Mouse (Mus musculus): ENCODE data around the gene Tmem150a. TPM values are rescaled to one million over a fixed set of nuclear protein-coding genes. Genes with fewer than 3 reads are reported as not detected.

The Tmem150a gene
- polyA plus RNA-seq, 1 experiment from 2014 or later: 15.4 TPM

GRCm38 (mm10) chr6:72389471-72389940 is 34.3 kb downstream of the Tmem150a start:
- Histone ChIP-seq H3K4me1 (peaks cover 23% of the 10 kb centered on the region), H3K9me3 (no peaks in the 10 kb centered on the region), H3K4me3 (replicated peaks) (peak overlapping the region; percentile 65), H3K4me2 (peak overlapping the region; percentile 70), H3K27me3 (replicated peaks) (no peaks in the 10 kb centered on the region), H3K9ac (peak overlapping the region; percentile 58), H3K27ac (peak overlapping the region; percentile 98), H3K36me3 (peaks cover 25% of the 10 kb centered on the region)
- 8% methylated on average over 13 of the region's 13 CpGs for WGBS
- ATAC-seq (ENCODE audit: insufficient read depth, low FRiP score, low read depth): peak; percentile 85

GRCm38 (mm10) chr6:72389941-72390771 is 34.9 kb downstream of the Tmem150a start, which contains the start of gene Vamp8:
Gene Vamp8, minus strand, starts transcription at chr6:72390703.
- peak; percentile 78 for ATAC-seq (ENCODE audit: insufficient read depth, low FRiP score, low read depth)
- Histone ChIP-seq H3K9me3 (no peaks in the 10 kb centered on the region), H3K4me3 (replicated peaks) (peak within 1 kb of the TSS; percentile 65), H3K27me3 (replicated peaks) (no peaks in the 10 kb centered on the region), H3K36me3 (peaks cover 19% of the 10 kb centered on the region), H3K27ac (peak within 1 kb of the TSS; percentile 98), H3K4me2 (peak within 1 kb of the TSS; percentile 70), H3K9ac (peak within 1 kb of the TSS; percentile 58), H3K4me1 (peaks cover 23% of the 10 kb centered on the region)
- under 1% methylated on average over 33 of the region's 33 CpGs for WGBS

- H3K9me3 ChIP-seq: no peaks in the 10 kb centered on the region
Measured at GRCm38 (mm10) chr6:72390795-72391521, 35.7 kb downstream of the Tmem150a start.

GRCm38 (mm10) chr6:72392341-72392740 is 37.1 kb downstream of the Tmem150a start:
- H3K9me3 ChIP-seq: no peaks in the 10 kb centered on the region
- ATAC-seq (ENCODE audit: insufficient read depth, low FRiP score, low read depth): no peak
- no peak overlapping the region for H3K4me3 ChIP-seq (replicated peaks)
- 0 out of 2 replicates have a peak, but pooled peaks cover 3% of the 10 kb centered on the region for H3K36me3 ChIP-seq
- no peaks in the 10 kb centered on the region for H3K27me3 ChIP-seq (replicated peaks)
- WGBS: 92% methylated on average over 5 of the region's 5 CpGs
- H3K9ac ChIP-seq: no peak overlapping the region
- H3K4me1 ChIP-seq: peaks cover 23% of the 10 kb centered on the region
- no peak overlapping the region for H3K27ac ChIP-seq
- no peak overlapping the region for H3K4me2 ChIP-seq

More at GRCm38 (mm10) chr6:72390795-72391521, 35.7 kb downstream of the Tmem150a start:
- ATAC-seq (ENCODE audit: insufficient read depth, low FRiP score, low read depth): peak; percentile 48; the same call in 1 of the 2 replicates
- Histone ChIP-seq H3K36me3 (peaks cover 10% of the 10 kb centered on the region; the same call in 1 of the 2 replicates), H3K9ac (peak overlapping the region; percentile 58; the same call in 1 of the 2 replicates), H3K27me3 (replicated peaks) (no peaks in the 10 kb centered on the region), H3K4me1 (peaks cover 23% of the 10 kb centered on the region), H3K27ac (peak overlapping the region; percentile 98), H3K4me2 (peak overlapping the region; percentile 70), H3K4me3 (replicated peaks) (peak overlapping the region; percentile 65)
- WGBS: 14% methylated on average over 12 of the region's 12 CpGs

GRCm38 (mm10) chr6:72396837-72397251 is 41.6 kb downstream of the Tmem150a start:
- Histone ChIP-seq H3K27ac (no peak overlapping the region), H3K27me3 (replicated peaks) (no peaks in the 10 kb centered on the region), H3K9ac (no peak overlapping the region), H3K36me3 (no peaks in the 10 kb centered on the region), H3K9me3 (no peaks in the 10 kb centered on the region), H3K4me2 (no peak overlapping the region), H3K4me3 (replicated peaks) (no peak overlapping the region), H3K4me1 (0 out of 2 replicates have a peak, but pooled peaks cover 2% of the 10 kb centered on the region)
- 75% methylated on average over 10 of the region's 10 CpGs for WGBS
- ATAC-seq (ENCODE audit: insufficient read depth, low FRiP score, low read depth): no peak

- no peak overlapping the region for H3K4me2 ChIP-seq
- H3K9me3 ChIP-seq: no peaks in the 10 kb centered on the region
- no peak overlapping the region for H3K27ac ChIP-seq
- no peak overlapping the region for H3K9ac ChIP-seq
- WGBS: 45% methylated on average over 2 of the region's 2 CpGs
- H3K27me3 ChIP-seq (replicated peaks): no peaks in the 10 kb centered on the region
- no peak for ATAC-seq (ENCODE audit: insufficient read depth, low FRiP score, low read depth)
- no peak overlapping the region for H3K4me3 ChIP-seq (replicated peaks)
- H3K36me3 ChIP-seq: no peaks in the 10 kb centered on the region
- no peaks in the 10 kb centered on the region for H3K4me1 ChIP-seq
Measured at GRCm38 (mm10) chr6:72399967-72400366, 44.7 kb downstream of the Tmem150a start.

GRCm38 (mm10) chr6:72401875-72402274 is 46.6 kb downstream of the Tmem150a start:
- H3K4me2 ChIP-seq: no peak overlapping the region

GRCm38 (mm10) chr6:72405356-72405755 is 50.1 kb downstream of the Tmem150a start:
- Histone ChIP-seq H3K9ac (no peak overlapping the region), H3K36me3 (no peaks in the 10 kb centered on the region), H3K9me3 (no peaks in the 10 kb centered on the region), H3K27me3 (replicated peaks) (no peaks in the 10 kb centered on the region), H3K27ac (no peak overlapping the region), H3K4me3 (replicated peaks) (no peak overlapping the region), H3K4me1 (no peaks in the 10 kb centered on the region), H3K4me2 (no peak overlapping the region)
- 66% methylated on average over 7 of the region's 7 CpGs for WGBS
- no peak for ATAC-seq (ENCODE audit: insufficient read depth, low FRiP score, low read depth)

More at GRCm38 (mm10) chr6:72401875-72402274, 46.6 kb downstream of the Tmem150a start:
- Histone ChIP-seq H3K27me3 (replicated peaks) (no peaks in the 10 kb centered on the region), H3K4me1 (no peaks in the 10 kb centered on the region), H3K9me3 (no peaks in the 10 kb centered on the region), H3K27ac (no peak overlapping the region), H3K9ac (no peak overlapping the region), H3K4me3 (replicated peaks) (no peak overlapping the region), H3K36me3 (no peaks in the 10 kb centered on the region)
- ATAC-seq (ENCODE audit: insufficient read depth, low FRiP score, low read depth): no peak
- 24% methylated on average over 7 of the region's 7 CpGs for WGBS

- no peaks in the 10 kb centered on the region for H3K36me3 ChIP-seq
- no peaks in the 10 kb centered on the region for H3K9me3 ChIP-seq
- H3K27me3 ChIP-seq (replicated peaks): no peaks in the 10 kb centered on the region
- H3K4me1 ChIP-seq: no peaks in the 10 kb centered on the region
- no peak overlapping the region for H3K4me3 ChIP-seq (replicated peaks)
- no peak overlapping the region for H3K4me2 ChIP-seq
- no peak overlapping the region for H3K27ac ChIP-seq
- no peak overlapping the region for H3K9ac ChIP-seq
- ATAC-seq (ENCODE audit: insufficient read depth, low FRiP score, low read depth): peak; percentile 78; the same call in 1 of the 2 replicates
- under 1% methylated on average over 5 of the region's 5 CpGs for WGBS
Measured at GRCm38 (mm10) chr6:72407119-72407518, 51.9 kb downstream of the Tmem150a start.
